Mouse (Mus musculus) adrenal gland, postnatal 10 days (tissue): ENCODE measurements around the gene Ccdc175. TPM values are rescaled to one million over a fixed set of nuclear protein-coding genes. Genes with fewer than 3 reads are reported as not detected.
A peak's percentile ranks its signal among the peaks of the same experiment; 100 is the strongest.

Experiments used
- DNase-seq: peaks from one replicate; pipeline ENCODE4 v3.0.0; 2021; ENCODE audit warnings: mixed read lengths
- long read RNA-seq, 2 experiments: library from polyadenylated mRNA; stranded (forward); transcript quantifications; one replicate each; pipeline ENCODE4 v2.0.0; 2021
- total RNA-seq, 2 experiments: library from RNA; stranded (reverse); gene quantifications; 2 replicates each; pipeline ENCODE4 v1.2.3; 2021

Ccdc175 gene
- not detected for total RNA-seq
- long read RNA-seq, experiment 1 = 0 reads
- long read RNA-seq, experiment 2 = 0 reads

- no peak for DNase-seq
These were observed at the start of gene Ccdc175 for GRCm38 (mm10) chr12:72184929-72185328. Ccdc175 (minus strand) TSS chr12:72185029.

- no peak for DNase-seq
These were observed 49.3 kb upstream of the Ccdc175 start for GRCm38 (mm10) chr12:72234151-72234550.

- DNase-seq = no peak
These were observed 48.3 kb upstream of the Ccdc175 start for GRCm38 (mm10) chr12:72232826-72233790.

DNA sequence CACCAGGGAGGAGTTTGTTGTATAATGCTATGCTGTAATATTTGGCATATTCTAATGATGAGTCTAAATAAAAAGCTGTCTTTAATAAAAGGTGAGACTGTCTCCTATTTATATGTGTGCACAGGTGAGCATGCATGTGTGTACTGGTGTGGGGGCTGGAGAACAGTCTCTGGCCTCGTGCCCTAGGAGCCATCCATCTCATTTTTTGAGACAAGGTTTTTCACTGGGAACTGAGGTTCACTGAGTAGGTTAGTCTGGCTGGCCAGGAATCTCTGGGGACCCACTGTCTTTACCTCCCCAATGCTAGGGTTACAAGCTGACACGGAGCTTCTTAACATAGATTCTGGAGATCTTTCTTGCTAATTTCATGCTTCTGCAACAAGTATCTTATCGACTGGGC, 47.3 kb upstream of the Ccdc175 start:
- no peak for DNase-seq

DNA sequence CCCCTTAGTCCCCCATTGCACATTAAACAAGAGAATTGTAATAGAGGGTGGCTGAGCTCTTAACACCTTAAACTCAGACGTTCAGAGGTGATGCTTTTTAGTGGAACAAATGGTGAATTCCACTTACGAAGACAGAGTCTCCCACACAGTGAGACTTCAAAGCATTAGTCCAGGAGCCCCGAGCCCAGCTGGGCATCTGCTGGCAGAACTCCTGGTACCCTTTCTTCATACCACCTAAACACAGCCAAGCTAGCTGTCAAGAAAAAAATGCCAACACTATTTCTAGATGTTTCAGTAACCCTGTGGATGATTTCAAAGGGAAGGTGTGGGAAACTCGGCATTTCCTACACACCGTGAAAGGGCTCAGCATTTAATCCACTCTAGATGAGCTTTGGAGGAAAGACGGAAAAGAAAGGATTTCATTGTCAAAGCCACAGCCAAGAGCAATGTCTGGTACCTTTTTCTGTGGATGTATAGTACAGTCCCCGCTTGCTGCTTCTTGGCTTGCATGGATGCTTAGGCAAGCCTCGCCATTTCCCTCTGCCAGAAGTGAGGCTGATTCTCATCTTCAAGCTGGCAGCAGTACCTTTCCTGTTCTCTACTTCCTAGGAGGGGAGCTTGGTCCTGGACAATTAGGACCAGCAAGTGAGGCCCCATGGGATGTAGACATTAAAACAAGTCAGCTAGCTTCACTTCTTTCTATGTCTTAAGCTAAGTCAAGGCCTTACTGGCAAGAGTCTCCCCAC, 44.8 kb upstream of the Ccdc175 start:
- no peak for DNase-seq

DNA sequence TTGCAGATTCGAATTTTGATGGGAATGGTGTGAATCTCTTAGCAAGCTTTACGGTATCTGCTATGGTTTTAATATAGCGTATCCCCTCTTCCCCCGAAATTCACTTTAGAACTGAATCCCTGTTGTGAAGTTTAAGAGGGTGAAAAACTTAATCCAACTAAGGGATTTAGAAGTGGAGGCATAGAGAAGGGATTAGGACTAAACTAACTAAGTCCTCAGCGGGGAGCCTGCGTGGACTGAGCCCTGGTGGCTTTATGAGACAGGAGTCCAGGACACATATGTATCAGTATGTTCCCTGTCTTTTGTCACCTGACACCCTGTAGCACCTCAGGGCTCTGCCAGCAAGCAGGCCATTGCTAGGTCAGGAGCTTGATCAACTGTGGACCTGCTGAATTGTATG, 42.9 kb upstream of the Ccdc175 start:
- DNase-seq = no peak

DNA sequence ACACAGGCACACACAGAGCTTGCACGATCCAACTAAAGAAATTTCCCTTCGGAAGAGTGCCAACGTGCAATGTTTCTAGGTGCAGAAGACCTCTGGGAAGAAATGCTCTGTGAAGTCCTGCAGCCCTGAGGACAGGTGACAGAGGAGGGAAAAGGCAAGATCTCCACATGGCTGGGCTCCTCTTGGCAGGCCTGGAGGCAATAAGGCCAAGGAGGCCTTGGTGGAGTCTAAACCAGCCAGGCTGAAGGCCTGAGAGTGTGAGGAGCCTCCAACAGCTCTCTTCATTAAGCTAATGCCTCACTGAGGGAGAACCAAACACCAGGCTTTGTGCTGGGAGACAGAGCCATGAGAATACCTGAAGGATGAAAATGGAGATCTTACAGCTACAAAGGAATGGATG, 40.5 kb upstream of the Ccdc175 start:
- no peak for DNase-seq

DNA sequence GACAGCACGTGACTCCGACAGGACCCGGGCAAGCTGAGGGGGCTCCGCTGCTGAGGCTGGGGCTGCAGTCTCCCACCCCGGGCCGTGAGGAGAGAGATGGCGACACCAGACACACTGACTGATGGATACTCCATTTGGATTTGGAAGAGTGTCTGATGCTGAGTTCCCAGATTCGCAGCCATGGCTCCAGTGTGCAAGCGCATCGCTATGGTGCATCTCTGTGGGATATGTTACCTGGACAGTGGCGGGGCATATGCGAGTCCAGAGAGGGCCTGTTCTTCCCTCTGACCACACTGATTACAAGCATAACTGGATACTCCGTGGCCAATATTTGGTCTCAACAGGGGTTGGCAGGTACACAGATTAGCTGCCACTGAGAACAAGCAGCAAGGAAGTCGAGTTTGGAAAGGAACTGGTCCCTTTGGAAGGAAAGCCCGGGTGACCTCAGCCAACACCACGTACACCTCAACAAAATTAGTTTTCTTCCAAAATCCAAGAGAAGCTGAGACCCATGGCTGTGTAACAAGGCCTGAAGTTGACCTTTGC, 38.8 kb upstream of the Ccdc175 start:
- DNase-seq = no peak

DNA sequence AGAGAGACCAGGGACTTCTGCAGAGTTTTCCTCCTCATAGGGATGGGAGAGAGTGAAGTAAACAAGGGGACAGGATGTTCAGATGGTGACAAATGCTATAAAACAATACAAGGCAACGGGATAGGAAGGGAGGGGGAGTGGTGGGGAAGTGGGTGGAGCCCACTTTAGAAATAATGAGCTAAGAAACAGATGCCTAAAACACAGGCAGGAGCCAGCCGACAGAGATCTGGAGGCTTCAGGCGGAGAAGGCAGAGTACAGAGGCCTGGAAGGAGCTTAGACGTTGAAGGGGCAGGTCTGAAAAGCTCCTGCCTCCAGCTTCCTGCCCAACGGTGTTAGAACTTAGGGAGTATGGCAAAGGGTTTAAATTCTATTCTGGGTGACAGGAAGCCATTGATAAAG, 28.7 kb upstream of the Ccdc175 start:
- no peak for DNase-seq

GRCm38 (mm10) chr12:72200828-72201227, 16.0 kb upstream of the Ccdc175 start:
- no peak for DNase-seq

GRCm38 (mm10) chr12:72197925-72198486, 13.2 kb upstream of the Ccdc175 start:
- peak; percentile 27 for DNase-seq

- DNase-seq = no peak
These were observed 12.6 kb upstream of the Ccdc175 start for GRCm38 (mm10) chr12:72197434-72197833.

DNA sequence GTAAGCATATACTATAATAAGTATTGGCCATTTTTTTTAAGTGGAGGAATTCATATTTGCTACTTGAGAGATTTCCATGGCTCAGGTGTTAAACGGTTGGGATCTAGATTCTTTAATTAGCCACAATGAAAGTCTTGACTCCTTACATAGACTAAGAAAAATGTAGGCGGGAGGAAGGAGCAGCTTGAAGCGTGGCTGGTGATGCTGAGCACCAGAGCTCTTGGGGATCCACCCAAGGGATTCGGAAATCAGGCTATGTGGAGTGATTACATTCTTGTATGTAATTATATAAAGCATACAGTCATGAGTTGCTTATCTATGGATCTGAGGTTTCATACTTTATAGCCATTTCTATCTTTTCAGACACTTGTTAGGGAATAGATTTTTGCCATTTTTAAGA, 5.3 kb downstream of the Ccdc175 start:
- no peak for DNase-seq

DNA sequence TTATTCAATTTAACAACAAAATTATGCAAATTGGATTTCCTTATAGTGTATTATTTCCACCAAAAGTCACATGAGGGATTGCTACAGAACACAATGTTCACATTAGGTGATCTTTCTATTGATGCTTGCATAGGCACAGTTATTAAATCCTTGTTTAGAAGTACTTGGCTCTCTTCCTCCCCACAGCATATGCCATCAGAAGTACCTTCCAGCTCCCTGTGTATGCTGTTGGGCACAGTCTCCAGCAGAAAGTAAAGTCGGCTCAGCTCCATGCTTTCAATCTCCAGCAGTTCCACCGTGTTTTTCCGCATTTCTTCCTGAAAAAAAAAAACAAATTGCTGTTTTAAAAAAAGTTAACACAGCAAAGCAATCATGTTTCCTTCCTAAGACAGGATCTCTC, 6.5 kb downstream of the Ccdc175 start:
- no peak for DNase-seq

- DNase-seq = no peak
These were observed 26.4 kb downstream of the Ccdc175 start for GRCm38 (mm10) chr12:72158421-72158820.

- no peak for DNase-seq
These were observed 34.0 kb downstream of the Ccdc175 start for GRCm38 (mm10) chr12:72150786-72151185.

GRCm38 (mm10) chr12:72129203-72129602, 55.6 kb downstream of the Ccdc175 start:
- no peak for DNase-seq

DNA sequence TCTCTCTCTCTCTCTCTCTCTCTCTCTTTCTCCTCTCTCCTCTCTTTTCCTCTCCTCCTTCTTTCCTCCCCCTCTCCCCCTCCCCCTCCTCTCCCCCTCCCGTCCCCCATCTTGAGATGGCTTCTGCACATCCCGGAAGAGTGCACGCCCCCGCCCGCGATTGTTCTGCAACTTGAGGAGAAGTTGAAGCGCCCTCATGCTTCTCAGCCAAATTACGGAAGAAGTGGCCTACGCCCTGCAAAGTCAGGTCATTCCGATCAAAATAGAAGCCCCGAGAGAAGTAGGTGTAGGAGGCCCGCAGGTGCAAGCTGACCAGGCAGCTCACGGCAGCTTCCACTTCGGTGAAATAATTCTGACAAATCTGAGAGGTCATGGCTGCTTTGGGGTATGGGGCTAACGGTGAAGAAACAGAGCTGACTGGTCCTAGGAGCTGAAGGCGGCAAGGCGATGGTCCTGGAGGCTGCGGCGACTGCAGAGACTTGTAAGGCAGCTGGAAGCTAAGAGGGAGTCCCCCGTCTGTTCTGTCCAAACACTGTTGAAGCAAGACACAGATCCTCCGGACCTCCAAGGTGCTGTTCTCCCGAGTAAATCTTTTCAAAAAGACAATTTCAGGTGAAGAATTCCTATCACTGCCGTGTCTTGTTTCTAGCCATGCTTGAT, 69.0 kb downstream of the Ccdc175 start:
- no peak for DNase-seq

- no peak for DNase-seq
These were observed 69.7 kb downstream of the Ccdc175 start for GRCm38 (mm10) chr12:72115126-72115525.

GRCm38 (mm10) chr12:72104525-72105281, 80.1 kb downstream of the Ccdc175 start:
- DNase-seq = peak; percentile 73

DNA sequence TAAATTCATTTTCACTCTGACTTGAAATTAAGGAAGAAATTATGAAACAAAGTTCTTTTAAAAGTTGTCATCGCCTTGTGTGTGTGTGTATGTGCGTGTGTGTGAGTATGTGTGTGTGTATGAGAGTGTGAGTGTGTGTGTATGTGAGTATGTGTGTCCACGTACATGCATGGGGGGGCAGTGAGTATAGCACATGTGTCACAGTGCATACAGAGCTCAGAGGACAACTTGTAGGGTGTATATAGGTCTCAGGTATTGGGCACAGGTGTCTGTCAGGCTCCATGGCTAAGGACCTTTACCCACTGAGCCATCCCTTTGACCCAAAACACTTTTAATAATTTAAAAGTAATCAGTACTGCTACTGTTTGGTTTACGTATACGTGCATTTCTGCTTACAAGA, 80.8 kb downstream of the Ccdc175 start:
- no peak for DNase-seq
